Mouse (Mus musculus) kidney, postnatal 0 days (tissue): ENCODE measurements at regions not wholly inside any gene's neighbourhood (a gene's known extent, or its start where the extent isn't known, plus 50 kb on each side); places are given as distances from the start of the nearest gene placed in this dataset.

Experiments used
- ATAC-seq: fragments of 200-750 bp; cut with Nextera tagmentation; replicated peaks from 2 replicates; pipeline ENCODE4 v1.8.0; 2017; ENCODE audit warnings: low read depth, moderate number of reproducible peaks, moderate TSS enrichment, moderate library complexity; ENCODE audit not compliant: low FRiP score
- DNase-seq: peaks from one replicate; pipeline ENCODE4 v3.0.0-alpha.2; 2016; ENCODE audit warnings: low spot score
- H3K27ac ChIP-seq: fragments of 300-500 bp; sonication (generic); 2 replicates; pipeline ENCODE4 v1.5.1; 2014; ENCODE audit warnings: mild to moderate bottlenecking
- H3K27me3 ChIP-seq: fragments of 300-500 bp; sonication (generic); 2 replicates; pipeline ENCODE4 v1.6.1; 2014; ENCODE audit warnings: low read length, mixed read lengths; ENCODE audit not compliant: insufficient read depth
- H3K36me3 ChIP-seq: fragments of 300-500 bp; sonication (generic); 2 replicates; pipeline ENCODE4 v1.6.1; 2014; ENCODE audit warnings: low read length, mixed read lengths; ENCODE audit not compliant: insufficient read depth
- H3K4me1 ChIP-seq: fragments of 300-500 bp; sonication (generic); replicated peaks from 2 replicates; pipeline ENCODE4 v1.6.1; 2014; ENCODE audit warnings: antibody characterized with exemption, low read length, mixed read lengths; ENCODE audit not compliant: insufficient read depth
- H3K4me2 ChIP-seq: fragments of 300-500 bp; sonication (generic); 2 replicates; pipeline ENCODE4 v1.6.1; 2014; ENCODE audit warnings: mild to moderate bottlenecking, low read length, moderate library complexity, mixed read lengths
- H3K4me3 ChIP-seq: fragments of 300-500 bp; sonication (generic); replicated peaks from 2 replicates; pipeline ENCODE4 v1.5.1; 2014; ENCODE audit warnings: low read depth, low read length
- H3K9ac ChIP-seq: fragments of 300-500 bp; sonication (generic); 2 replicates; pipeline ENCODE4 v1.6.1; 2014; ENCODE audit warnings: low read depth, low read length
- H3K9me3 ChIP-seq: fragments of 300-500 bp; sonication (generic); replicated peaks from 2 replicates; pipeline ENCODE4 v1.6.1; 2016; ENCODE audit warnings: low read length, inconsistent platforms, mixed read lengths
- CTCF ChIP-seq: IDR thresholded peaks from 2 replicates; pipeline ENCODE4 v1.5.1; 2016; ENCODE audit warnings: antibody characterized with exemption, low read depth, mild to moderate bottlenecking, moderate library complexity
- WGBS: fragments of 180-500 bp; shearing (Covaris S2); extraction: QIAGEN DNeasy Blood & Tissue Kit; methylation state at CpG from one replicate; pipeline ENCODE4 v1.1.7; 2014; 5-methylcytosine and 5-hydroxymethylcytosine counted together

GRCm38 (mm10) chr8:25447900-25448299 is 623.7 kb upstream of the Adam5 start:
- H3K9ac ChIP-seq, result no peak overlapping the region
- peak; percentile 5 for DNase-seq
- H3K27ac ChIP-seq, result no peak overlapping the region
- 48% methylated on average over 4 of the region's 4 CpGs for WGBS
- no peak for TF ChIP-seq CTCF
- ATAC-seq, result no peak
- H3K4me3 ChIP-seq, result no peak overlapping the region
- H3K9me3 ChIP-seq, result no peaks in the 10 kb centered on the region
- H3K4me1 ChIP-seq, result 0 out of 2 replicates have a peak, but pooled peaks cover 4% of the 10 kb centered on the region
- no peaks in the 10 kb centered on the region for H3K36me3 ChIP-seq
- H3K27me3 ChIP-seq, result no peaks in the 10 kb centered on the region
- no peak overlapping the region for H3K4me2 ChIP-seq

- H3K9ac ChIP-seq, result no peak overlapping the region
- WGBS, result 100% methylated on average over 1 of the region's 1 CpGs
- H3K4me1 ChIP-seq, result peaks cover 11% of the 10 kb centered on the region
- H3K36me3 ChIP-seq, result no peaks in the 10 kb centered on the region
- no peak for ATAC-seq
- no peak for TF ChIP-seq CTCF
- H3K27ac ChIP-seq, result no peak overlapping the region
- H3K9me3 ChIP-seq, result no peaks in the 10 kb centered on the region
- H3K4me3 ChIP-seq, result no peak overlapping the region
- no peaks in the 10 kb centered on the region for H3K27me3 ChIP-seq
- DNase-seq, result no peak
- no peak overlapping the region for H3K4me2 ChIP-seq
Measured at GRCm38 (mm10) chr8:25445968-25446367, 621.8 kb upstream of the Adam5 start.

GRCm38 (mm10) chr8:25445054-25445453 is 620.9 kb upstream of the Adam5 start:
- Histone ChIP-seq H3K27ac (no peak overlapping the region), H3K4me3 (no peak overlapping the region), H3K27me3 (no peaks in the 10 kb centered on the region), H3K9ac (no peak overlapping the region), H3K4me1 (peaks cover 19% of the 10 kb centered on the region), H3K4me2 (no peak overlapping the region), H3K36me3 (no peaks in the 10 kb centered on the region), H3K9me3 (no peaks in the 10 kb centered on the region)
- TF ChIP-seq CTCF, result no peak
- ATAC-seq (no peak), DNase-seq (no peak)
- WGBS, result 78% methylated on average over 5 of the region's 5 CpGs

- ATAC-seq (no peak), DNase-seq (no peak)
- TF ChIP-seq CTCF, result no peak
- Histone ChIP-seq H3K27ac (no peak overlapping the region), H3K4me2 (no peak overlapping the region), H3K4me1 (peaks cover 28% of the 10 kb centered on the region), H3K9ac (no peak overlapping the region), H3K36me3 (no peaks in the 10 kb centered on the region), H3K27me3 (no peaks in the 10 kb centered on the region), H3K9me3 (no peaks in the 10 kb centered on the region), H3K4me3 (no peak overlapping the region)
- WGBS, result 71% methylated on average over 5 of the region's 5 CpGs
Measured at GRCm38 (mm10) chr8:25443552-25443951, 619.4 kb upstream of the Adam5 start.

GRCm38 (mm10) chr8:25441057-25441441 is 616.9 kb upstream of the Adam5 start:
- H3K4me2 ChIP-seq, result peak overlapping the region; percentile 52
- no peaks in the 10 kb centered on the region for H3K9me3 ChIP-seq
- no peak for DNase-seq
- H3K4me1 ChIP-seq, result peaks cover 24% of the 10 kb centered on the region
- no peak for ATAC-seq
- no peaks in the 10 kb centered on the region for H3K36me3 ChIP-seq
- 11% methylated on average over 6 of the region's 6 CpGs for WGBS
- H3K4me3 ChIP-seq, result 0 out of 2 replicates have a peak overlapping the region, but pooled peaks have one; percentile 4
- H3K9ac ChIP-seq, result peak overlapping the region; percentile 44
- H3K27me3 ChIP-seq, result no peaks in the 10 kb centered on the region
- H3K27ac ChIP-seq, result peak overlapping the region; percentile 84; the same call in 1 of the 2 replicates
- TF ChIP-seq CTCF, result no peak

- Histone ChIP-seq H3K27me3 (no peaks in the 10 kb centered on the region), H3K9ac (peak overlapping the region; percentile 44), H3K4me3 (0 out of 2 replicates have a peak overlapping the region, but pooled peaks have one; percentile 4), H3K4me2 (peak overlapping the region; percentile 52), H3K36me3 (no peaks in the 10 kb centered on the region), H3K27ac (peak overlapping the region; percentile 84), H3K4me1 (peaks cover 24% of the 10 kb centered on the region), H3K9me3 (no peaks in the 10 kb centered on the region)
- 7% methylated on average over 13 of the region's 13 CpGs for WGBS
- ATAC-seq (peak; percentile 74), DNase-seq (peak; percentile 48)
- TF ChIP-seq CTCF, result 0 out of 2 replicates have a peak, but pooled peaks have one; percentile 6
Measured at GRCm38 (mm10) chr8:25440391-25441056, 616.4 kb upstream of the Adam5 start.
